Comparison of ENCODE assay signal across 17 mouse cellular contexts in the genomic region with DNA sequence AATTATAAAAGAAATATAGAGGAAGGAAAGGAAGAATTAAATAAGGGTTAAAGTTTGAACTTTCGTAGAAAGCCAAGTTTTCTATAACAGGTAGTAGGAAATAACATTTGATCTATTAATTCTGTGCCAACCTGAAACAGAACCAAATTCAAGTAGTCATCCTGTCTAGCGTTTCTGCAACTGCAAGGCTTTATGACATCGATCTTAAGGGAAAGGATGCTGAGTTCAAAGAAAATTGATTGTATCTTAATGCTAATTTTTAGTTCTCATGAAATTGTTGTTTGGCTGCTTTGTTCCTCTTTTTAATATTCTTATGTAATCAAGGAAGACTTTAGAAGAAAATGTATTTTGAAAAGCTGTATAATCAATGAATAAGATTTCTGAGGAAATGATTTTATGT.
"Had no signal": no experiment of that assay in that cellular context is flagged by ENCODE, and none has a peak within 500 bp of the region (broad histone marks: within the 10 kb centered on the region; RNA-seq: fewer than 3 reads in every experiment).

No protein-coding gene starts in this region.

- ATAC-seq: liver, embryonic 12.5 days; liver, postnatal 0 days; lung, postnatal 0 days; midbrain, embryonic 13.5 days; midbrain, embryonic 15.5 days; midbrain, embryonic 16.5 days had no signal

- DNase-seq: left cerebral cortex, postnatal 4 days; liver; liver, embryonic 13.5 days; liver, postnatal 0 days; lung, adult 18-20 months; lung, adult 2 months; lung, embryonic 14.5 days; lung, postnatal 10 days; lung, postnatal 14 days; lung, postnatal 36 days; lung, postnatal 4 days; midbrain, embryonic 14.5 days had no signal
